Mouse (Mus musculus) liver, postnatal 0 days (tissue): ENCODE results near the gene Tmem120a.

ENCODE experiments used
- CTCF ChIP-seq: sonication (generic); IDR thresholded peaks from 2 replicates; pipeline ENCODE4 v1.5.1; 2016; ENCODE audit warnings: antibody characterized with exemption, low read depth
- EP300 ChIP-seq: IDR thresholded peaks from 2 replicates; pipeline ENCODE4 v1.6.1; 2016; ENCODE audit warnings: antibody characterized with exemption, low read depth, mild to moderate bottlenecking

DNA sequence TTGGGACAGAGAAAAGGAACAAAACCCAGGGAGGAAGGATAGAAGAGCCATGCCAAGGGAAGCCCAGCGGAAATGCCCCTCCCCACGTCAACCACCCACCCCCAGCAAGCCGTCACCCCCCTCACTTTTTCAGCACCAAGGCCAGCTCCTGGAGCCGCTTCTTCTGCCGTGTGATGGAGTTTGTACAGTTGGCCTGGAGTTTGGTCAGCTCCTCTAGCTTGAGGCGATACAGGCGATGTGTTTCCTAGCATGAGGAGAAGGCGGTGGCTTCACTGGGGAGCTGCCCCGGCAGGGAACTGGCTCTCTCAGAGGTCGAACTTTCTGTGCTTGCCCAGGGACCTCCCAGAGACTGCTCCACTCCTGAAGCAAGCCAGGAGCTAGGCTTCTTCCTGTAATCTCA is 2.1 kb downstream of the Tmem120a start:
- TF ChIP-seq CTCF (no peak), EP300 (no peak)
